Mouse (Mus musculus): ENCODE measurements at regions not wholly inside any gene's neighbourhood (a gene's known extent, or its start where the extent isn't known, plus 50 kb on each side); places are given as distances from the start of the nearest gene placed in this dataset.

- TF ChIP-seq POLR2A (IDR thresholded peaks at IDR 0.05; ENCODE audit: control insufficient read depth, extremely low read depth, insufficient read depth, low read length, poor library complexity) (no peak), CTCF (IDR thresholded peaks at IDR 0.05; ENCODE audit: borderline replicate concordance, control insufficient read depth, extremely low read depth, insufficient read depth, low read length, poor library complexity) (no peak)
Measured at GRCm38 (mm10) chr16:21277789-21278342, 73.3 kb downstream of the Ephb3 start.

Measured in thymus, adult 2 months (tissue).